Mouse (Mus musculus): Measurements from ENCODE around the gene Hdgf.
"Not testable (repeated sequence)": the region's sequence is repeated elsewhere in the genome, so short reads cannot be mapped to it uniquely, and the experiment has no call there.

The Hdgf gene

DNA sequence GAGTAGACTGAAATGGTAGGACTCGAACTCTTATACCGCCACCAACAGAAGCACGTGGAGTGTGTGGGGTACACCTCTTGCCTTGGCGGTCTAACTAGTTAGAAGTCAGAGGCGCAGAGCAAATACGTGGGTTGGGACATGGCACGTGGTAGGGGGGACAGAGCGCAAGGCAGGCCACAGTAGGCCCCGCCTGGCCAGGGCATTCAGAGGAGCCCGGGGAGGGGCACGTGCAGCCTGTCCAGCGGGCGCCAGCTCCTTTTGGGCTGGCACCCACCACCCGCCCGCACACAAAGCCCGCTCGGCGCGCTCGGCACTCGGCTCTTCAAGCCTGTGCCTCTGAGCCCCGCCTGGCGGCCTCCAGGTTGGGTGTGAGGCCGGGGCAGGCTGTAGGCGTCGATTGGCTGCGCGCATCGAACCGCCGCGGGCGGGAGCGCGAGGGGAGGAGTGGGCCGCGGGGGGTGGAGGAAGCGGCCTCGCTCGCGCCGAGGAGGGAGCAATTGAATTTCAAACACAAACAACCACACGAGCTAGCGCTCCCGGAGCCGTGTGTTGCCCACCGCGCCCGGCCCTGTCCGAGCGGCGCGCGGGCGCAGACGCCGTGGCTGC is at the start of gene Hdgf:
Hdgf (plus strand) TSS at position 442 of the 606 bp plus-strand sequence.
- DNase-seq: peak; percentile 92 to 96

DNA sequence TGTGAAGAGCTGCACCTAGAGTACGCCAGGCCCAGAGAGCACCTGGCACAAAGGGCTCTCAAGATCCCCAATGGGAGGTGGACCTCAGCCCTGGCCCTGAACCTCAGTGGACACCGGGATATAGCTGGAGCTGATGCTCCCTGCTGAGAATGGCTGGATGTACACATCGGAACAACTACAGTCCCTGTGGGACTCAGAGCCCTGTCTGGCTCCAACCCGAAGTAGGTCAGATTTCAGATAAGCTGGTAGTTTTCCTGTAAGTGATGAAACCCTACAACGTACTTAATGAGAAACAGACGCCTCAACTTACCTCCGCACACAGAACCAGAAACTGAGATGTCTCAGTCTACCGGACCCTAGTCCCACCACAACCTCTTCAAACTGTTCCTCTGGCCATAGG is 48.5 kb upstream of the Hdgf start:
- DNase-seq: no peak

DNA sequence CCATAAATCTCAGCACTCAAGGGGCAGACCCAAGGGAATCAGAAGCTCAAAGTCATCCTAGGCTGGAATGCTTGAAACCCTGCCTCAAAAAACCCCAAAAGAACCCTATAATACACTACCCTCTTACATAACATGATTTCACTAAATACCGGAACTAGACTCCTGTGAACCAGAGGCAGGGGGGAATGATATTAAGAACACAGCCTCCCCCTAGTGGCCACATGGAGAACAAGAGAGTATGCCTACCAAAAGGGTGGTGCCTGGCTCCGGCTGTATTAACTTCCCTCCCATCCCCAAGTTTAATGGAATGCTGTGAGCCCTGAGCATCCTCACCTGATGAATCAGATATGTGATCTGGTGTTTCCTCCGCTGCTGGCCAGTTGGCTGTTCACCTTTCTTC is 46.3 kb upstream of the Hdgf start:
- peak; percentile 53 to 57 for DNase-seq

DNA sequence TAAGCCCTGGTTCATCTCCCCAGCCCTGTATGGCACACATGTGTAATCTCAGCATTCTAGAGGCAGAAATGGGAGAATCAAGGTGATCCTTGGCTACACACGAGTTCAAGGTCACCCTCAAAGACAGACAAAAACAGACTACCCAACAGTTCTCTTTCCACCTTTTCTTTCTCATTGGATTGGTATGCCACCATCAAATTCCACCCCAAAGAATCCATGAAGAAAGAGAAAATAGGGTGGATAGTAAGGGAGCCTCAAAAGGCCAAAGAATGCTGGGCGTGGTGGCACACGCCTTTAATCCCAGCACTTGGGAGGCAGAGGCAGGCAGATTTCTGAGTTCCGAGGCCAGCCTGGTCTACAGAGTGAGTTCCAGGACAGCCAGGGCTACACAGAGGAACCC is 42.0 kb upstream of the Hdgf start:
- DNase-seq: not testable (repeated sequence)

DNA sequence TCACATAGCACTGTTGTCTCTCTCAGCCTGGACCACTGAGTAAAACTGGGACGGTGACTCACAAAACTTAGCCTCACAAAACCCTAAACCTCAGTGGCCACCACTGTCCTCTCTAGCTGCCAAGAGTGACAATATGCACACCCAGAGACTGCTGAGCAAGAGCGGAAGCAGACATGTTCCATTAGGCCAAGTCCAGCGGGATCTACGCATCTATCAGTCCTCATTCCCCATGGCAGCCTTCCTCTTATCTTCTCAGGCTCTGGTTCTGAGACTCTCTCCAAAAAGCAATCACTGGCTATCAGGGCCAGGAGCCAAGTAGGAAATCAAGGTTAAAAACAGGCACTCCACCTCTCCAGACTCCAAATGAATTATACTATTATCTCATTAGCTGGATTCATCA is 28.4 kb upstream of the Hdgf start:
- no peak for DNase-seq

DNA sequence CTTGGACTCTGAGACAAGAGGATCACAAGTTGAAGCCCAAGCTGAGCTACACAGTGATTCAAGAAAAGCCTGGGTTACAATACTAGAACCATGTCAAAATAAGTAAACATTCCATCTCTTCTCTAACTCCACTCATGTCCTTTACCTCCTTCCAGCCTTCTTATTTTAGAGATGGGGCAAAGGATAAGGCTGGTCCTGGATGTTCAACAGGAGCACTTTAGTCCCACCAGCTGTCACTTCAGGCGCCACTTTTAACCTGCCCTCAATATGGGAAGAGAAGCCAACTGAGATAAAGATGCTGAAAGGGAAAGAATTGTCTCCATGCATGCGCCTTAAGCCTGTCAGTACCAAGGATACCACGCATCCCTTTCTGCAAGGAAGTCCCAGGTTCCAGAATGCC is 21.8 kb upstream of the Hdgf start:
- DNase-seq: no peak

DNA sequence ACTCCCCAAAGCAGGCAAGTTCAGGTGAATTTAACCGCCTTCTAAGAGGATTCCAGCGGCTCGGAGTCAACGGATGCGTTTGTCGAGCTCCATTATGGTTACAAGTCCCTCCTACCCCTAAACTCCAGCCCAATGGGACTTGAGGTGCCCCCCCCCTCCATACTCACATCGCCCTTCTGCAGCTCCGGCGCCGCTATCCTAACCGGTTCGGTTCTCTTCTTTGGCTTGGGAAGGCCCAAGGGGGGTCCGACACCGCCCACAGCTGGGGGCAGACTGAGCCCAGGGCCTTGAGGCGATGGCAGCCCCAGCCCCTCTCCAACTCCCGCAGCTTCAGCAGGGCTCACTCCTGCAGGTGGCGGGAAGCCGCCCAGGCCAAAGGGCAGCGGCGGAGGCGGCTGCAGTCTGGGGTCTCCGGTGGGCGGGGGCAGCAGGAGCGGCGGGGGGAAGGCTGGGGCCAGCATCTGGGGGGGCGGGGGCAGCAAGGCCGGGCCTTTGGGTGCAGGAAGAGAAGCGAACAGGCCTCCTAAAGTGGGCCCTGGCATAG is 21.3 kb upstream of the Hdgf start:
- peak in 1 of 2 experiments; percentile 74 for DNase-seq

DNA sequence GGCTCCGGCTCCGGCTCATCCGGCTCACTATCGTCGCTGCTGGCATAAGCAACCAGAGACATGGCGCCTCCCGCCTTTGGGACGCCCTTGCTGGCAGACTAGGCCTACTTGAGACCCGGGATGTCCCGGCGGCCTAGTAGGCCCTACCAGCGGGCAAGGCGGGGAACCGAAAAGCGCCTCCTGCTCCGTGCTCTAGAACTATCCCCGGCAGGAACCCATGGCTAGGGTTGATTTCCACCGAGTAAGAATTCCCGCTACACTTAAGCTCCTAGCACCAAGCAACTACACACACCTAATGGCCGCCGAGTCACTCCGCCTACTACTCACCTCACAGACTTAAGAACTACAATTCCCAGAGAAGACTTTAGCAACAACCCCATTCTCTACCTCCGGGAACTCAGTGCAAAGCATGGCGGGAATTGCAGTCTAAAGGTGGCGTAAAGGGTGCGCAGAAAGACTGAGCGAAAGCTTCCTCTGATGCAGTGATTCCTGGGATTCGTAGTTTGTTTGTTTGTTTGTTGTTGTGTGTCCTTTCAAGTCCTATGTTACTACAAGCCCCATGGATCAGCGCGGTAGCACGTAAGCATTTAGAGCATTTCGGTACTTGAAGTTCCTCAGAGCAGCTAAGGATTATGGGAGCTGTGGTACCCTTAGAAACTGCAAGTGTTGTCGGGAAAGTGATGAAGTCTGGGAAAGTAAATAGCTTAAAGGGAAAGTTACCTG is 20.7 kb upstream of the Hdgf start, which contains the start of gene Prcc:
Prcc (minus strand) TSS at position 328 of the 723 bp plus-strand sequence.
- DNase-seq: peak; percentile 85 to 92

DNA sequence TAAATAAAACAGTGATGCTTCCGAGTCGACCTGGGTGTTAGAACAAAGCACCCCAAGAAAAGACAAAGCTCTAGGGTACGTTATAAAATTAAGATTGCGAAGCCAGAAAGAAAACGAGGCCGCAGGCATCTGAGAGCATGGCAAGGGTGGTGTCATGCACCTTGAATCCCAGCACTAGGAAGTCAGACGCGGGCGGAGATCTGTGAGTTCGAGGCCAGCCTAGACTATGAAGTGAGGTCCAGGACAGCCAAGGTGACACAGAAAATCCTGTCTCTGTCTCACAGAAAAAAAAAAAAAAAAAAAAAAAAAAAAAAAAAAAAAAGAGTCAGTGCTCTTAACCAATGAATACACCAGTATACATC is 20.1 kb upstream of the Hdgf start:
- DNase-seq: peak; percentile 48 to 63

DNA sequence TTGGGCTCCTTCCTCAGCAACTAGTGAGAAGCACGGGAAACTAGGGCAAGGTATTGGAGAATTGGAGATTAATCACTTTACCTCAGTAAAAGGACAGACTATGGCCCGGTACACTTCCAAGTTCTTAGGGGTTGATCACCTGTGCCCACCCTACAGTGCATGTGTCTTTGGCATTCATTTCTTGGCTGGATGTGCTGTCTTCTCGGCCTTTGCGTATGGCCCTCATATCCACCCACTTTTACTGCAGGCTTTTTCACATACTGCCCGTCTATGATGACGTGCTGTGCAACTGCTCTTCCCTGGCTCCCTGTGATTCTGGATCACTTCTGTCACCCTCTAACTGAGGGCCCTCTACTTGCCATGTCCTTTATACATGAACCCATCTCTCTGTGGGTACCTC is 19.7 kb upstream of the Hdgf start:
- no peak for DNase-seq

DNA sequence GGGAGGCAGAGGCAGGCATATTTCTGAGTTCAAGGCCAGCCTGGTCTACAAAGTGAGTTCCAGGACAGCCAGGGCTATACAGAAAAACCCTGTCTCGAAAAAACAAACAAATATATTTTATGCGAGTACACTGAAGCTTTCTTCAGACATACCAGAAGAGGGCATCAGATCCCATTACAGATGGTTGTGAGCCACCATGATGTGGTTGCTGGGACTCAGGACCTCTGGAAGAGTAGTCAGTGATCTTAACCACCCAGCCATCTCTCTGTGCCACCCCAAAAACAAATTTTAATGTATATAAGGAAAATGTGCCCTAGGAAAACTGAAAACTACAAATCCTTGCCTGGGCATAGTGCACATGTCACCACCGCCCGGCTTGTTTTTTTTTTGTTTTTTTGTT is 18.7 kb upstream of the Hdgf start:
- DNase-seq: not testable (repeated sequence)

DNA sequence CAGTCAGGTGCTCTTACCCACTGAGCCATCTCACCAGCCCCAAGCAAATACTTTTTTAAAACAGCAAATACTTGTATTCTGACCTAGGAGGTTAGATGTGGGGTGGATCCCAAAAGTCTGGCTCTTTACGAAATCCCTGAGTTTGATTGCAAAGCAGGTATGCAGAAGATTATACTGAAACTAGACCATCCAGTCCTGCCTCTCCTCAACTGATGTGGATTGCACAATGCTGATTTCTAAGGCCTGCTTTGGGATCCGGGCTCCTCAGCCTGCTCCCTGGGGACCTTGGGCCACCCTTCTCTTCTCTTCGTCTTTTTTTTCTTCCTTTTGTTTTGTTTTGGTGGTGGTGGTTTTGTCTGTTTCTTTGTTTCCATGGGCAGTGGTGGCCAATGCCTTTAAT is 14.6 kb upstream of the Hdgf start:
- no peak for DNase-seq

DNA sequence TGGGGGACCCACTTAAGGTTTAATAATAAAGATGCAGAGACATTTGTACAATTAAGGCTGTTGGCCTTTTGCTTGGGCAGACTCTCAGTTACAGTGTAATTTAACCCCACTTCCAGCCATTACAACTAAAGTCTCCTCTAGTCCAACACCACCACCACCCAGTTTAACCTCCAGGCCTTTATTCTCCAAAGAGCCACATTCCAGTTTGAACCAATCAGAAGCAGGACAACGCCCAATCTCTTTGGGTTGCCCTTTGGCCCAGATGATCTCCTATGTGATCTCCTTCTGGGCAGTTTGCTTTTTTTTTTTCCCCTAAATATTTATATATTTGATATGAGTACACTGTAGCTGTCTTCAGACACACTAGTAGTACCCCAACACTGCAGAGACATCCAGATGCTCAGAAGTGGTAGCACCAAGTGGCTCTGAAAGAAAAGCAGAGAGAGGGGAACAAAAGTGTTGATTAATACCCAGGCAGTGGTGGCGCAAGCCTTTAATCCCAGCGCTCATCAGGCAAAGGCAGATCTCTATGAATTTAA is 12.7 kb upstream of the Hdgf start:
- no peak for DNase-seq

DNA sequence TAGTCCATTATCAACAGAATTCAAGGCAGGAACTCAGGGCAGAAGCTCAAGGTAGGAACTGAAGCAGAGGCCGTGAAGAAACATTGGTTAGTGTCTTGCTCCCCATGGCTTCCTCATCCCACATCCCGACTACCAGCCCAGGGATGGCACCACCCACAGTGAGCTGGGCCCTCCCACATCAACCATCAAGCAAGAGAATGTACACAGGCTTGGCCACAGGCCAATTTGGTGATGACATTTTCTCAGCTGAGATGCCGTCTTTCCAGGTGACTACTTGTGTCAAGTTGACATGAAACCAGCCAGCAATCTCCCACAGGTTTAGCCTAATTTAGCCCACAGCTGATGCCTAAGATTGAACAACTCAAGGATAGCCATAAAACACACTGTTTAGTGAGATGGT is 6.9 kb upstream of the Hdgf start:
- no peak for DNase-seq

DNA sequence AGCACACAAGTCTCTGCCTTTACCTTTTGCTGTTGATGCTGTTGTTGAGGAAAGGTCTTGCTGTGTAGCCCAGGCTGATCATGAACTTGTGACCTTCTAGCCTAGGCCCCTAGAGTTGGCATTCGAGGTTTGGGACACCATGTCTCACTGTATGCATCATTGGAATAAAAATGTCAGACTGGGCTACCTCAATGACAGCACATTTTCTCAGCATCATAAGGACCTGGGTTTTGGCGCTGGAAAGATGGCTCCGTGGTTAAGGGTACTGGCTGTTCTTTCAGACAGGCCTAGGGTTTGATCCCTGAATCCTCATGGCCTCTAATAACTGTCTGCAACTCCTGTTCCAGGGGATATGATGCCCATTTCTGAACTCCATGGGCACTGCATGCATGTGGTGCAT is 6.3 kb upstream of the Hdgf start:
- no peak for DNase-seq

DNA sequence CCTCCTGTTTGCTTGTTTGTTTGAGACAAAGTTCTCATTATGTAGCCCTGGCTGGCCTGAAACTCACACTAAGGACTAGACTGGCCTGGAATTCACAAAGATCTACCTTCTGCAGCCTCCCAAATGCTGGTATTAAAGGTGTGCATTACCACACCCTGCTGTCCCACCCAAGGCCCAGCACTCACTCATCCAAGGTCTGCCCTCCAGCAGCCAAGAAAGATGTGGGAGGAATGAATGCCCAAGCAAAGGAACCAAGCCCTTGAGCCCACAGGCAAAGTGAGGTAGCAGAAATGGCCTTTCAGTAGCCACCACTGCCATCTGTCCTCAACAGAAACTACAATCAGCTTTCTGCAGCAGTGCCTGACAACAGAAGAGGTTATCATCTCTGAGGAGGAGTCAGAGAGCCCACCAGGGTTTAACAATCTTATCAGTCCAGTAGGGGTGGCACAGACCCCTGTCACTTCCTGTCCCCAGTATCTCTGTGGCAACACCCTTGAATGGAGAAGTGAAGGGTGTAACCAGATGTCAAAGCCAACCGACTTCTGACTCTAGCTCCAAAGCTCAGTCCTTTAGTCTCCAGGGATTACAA is 5.0 kb upstream of the Hdgf start:
- no peak for DNase-seq

DNA sequence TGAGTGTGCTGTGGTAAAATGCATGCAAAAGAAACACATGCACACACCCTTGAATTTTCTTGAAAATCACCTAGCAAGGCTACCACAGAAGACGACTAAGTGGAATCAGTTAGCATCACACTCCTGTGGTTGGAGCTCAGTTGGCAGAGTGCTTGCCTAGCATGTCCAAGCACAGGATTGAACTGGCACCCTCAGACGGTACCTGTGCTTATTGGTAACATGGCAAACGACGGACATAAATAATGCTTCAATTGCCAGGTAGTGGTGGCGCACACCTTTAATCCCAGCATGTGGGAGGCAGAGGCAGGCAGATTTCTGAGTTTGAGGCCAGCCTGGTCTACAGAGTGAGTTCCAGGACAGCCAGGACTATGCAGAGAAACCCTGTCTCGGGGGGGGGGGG is 4.2 kb upstream of the Hdgf start:
- DNase-seq: not testable (repeated sequence)

DNA sequence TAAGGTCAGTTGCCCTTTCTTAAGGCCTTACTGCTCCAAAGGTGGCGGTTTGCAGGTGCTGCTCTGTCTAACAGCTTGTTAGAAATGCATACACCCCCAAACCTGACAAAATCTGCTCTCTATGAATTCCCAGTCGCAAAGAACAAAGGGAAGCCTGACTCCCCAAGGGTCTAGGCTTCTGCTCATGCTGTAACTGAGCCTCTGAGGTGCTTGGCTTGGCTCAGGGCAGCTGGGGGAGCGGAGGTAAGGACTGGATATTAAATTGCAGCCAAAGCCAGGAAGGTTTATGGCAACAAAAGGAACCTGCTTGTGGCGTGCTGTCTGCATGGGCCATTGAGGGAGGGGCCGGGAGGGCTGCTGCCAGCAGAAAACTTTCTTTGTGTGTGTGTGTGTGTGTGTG is 2.3 kb upstream of the Hdgf start:
- no peak for DNase-seq

DNA sequence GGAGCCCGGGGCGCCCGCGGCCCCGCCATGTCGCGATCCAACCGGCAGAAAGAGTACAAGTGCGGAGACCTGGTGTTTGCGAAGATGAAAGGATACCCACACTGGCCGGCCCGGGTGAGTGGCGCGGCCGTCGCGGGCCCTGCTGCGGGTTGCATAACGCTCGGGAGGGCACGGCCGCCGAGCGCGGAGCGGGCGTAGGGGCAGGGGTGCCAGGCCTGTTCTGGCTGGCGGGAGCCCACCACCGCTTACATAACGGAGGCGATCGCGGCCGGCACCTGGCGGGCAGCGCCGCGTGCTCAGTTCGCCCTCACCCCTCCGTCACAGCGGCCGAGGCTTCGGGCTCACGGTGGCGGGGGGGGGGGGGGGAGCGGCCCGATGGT is 470 bp downstream of the Hdgf start:
- DNase-seq: peak in 1 of 2 experiments; percentile 60

DNA sequence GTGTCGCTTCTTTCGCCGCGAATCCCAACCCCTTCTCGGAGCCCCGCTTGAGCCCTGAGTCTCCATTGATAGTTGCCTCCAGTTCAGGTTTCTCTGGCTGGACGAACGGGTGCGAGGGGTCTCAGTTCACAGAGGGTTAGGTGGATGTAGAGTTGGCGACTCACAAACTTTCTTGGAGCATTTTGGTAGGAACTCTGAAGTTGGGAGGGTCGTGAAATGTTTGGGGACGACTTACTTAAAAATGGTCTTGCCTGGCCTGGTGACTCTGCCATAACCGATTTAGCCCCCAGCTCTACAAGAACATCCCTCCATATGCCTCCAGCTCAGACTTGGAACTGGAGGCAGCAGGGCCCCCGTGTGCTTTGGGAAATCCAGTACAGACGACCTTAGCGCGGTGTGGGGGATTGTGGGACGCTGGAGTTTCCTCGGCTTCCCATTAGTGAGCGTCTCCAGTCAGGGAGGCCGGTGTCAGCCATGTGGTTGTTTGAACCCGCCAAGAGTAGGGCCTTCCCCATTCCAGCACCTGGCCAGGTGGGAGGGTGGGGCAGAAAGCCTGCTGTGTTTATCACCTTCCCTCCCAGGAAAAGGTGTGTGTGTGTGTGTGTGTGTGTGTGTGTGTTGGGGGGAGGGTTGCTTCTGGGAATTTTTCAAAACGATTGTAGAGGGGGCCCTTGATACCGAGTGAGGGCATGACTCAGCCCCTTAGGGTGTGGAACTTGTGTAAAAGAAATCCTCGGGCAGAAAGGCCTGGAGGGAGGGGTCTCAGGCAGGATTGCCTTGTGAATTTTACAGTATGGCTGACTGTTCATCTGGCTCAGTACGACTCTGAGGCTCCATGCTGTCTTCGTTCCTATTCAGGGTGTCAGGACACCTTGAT is 1.1 kb downstream of the Hdgf start:
- peak; percentile 27 to 36 for DNase-seq

DNA sequence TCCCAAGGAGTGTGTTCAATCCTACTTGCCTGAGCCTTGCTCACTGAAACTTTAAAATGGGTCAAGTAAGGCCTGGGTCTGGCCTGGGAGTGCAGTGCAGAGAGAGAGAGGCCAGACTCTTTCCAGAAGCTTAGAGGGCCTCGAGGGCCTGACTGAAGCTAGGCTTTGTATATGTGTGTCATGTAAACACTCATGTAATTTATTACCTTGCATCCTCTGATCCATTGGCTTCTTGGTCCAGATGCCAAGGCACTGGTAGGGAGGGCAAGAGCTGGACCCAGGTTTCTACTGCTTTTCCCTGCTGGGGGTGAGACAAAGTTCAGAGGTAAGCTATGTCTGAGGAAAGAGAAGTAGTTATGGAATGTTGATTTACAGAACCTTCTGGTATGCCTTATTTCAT is 1.8 kb downstream of the Hdgf start:
- no peak for DNase-seq

DNA sequence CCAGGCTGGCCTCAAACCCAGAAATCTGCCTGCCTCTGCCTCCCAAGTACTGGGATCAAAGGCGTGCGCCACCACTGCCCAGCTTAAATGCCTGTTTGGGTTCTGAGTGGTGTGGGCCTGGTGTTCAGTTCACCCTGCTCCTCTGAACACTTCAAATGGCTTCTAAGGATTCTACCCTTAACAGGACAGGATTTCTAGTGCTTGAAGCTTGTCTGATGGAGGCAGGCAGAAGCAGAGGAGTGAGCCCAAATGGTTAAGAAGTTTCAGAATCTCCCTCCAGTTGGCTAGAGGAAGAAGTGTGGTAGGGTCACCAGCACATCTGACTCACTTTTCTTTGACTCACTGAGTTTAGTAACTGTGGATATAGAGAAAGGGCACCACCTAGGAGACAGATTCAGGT is 3.3 kb downstream of the Hdgf start:
- no peak for DNase-seq

DNA sequence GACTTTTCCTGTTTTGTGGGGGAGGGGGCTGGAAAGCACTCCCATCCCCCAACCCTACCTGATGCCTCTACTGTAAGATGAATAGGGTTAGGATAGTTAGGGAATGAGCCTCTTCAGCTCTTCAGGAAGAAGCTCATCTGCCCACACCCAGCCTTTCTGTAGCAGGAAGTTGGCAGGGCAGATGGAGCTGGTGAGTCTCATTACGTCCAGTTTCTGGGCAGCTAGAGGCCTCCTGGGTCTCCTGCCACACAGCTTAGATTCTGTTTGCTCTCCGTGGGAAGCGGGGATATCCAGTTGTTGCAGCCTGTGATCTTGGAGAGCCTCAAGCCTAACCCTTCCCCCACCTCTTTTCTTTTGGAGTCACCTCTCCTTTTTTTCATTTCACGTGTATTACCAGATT is 3.8 kb downstream of the Hdgf start:
- no peak for DNase-seq

Data from thymus, postnatal 36 days (tissue).